Mouse (Mus musculus) mature B cell (primary cell): ENCODE results near the gene 2210408I21Rik.
"Not testable (repeated sequence)": the region's sequence is repeated elsewhere in the genome, so short reads cannot be mapped to it uniquely, and the experiment has no call there.

Experiments
- in situ Hi-C: fragments of 300-500 bp; cut with MboI; formaldehyde crosslinking; loops from 2 replicates; pipeline ENCODE4 v1.14.3; 2019

2210408I21Rik gene

DNA sequence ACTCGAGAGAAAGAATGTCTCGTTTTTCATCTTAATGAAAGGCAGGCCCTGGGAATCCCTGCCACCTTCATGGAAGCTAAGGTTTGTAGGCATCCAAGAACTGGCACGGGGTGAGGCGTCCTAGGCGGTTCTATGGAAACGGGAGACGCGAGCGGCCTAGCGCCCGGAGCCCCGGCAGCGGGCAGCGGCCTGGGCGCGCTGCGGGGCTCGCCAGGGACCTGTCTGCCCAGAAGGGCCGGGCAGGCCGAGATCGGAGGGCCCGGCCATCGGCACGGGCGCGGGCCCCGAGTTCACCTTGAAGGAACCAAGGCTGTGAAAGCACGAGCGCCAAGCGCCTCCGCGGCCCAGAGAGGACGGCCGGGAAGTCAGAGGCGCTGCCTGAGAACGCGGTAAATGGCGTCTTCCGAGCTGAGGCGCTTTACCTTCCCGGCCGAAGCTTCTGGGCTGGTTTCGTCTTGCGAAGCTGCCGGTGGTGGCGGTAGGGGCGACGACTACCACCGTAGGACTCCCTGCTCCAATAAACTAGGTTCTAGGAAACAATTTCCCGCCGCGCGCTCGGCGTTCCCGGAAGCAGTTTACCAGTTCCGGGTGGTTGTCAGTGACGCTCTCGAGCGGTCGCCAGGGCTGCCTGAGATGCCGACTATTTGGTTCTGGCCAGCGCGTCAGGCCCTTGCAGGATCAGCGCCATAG, at the start of gene 2210408I21Rik, which contains the start of gene Slf1:
2210408I21Rik (plus strand) TSS at position 610 of the 690 bp plus-strand sequence.
Slf1 (minus strand) TSS at position 543 of the 690 bp plus-strand sequence.
- in situ Hi-C loops: loop anchor here (25.0 kb wide), 1 partner anchor 577 kb away; the partner anchor contains the start of gene Fam172a

DNA sequence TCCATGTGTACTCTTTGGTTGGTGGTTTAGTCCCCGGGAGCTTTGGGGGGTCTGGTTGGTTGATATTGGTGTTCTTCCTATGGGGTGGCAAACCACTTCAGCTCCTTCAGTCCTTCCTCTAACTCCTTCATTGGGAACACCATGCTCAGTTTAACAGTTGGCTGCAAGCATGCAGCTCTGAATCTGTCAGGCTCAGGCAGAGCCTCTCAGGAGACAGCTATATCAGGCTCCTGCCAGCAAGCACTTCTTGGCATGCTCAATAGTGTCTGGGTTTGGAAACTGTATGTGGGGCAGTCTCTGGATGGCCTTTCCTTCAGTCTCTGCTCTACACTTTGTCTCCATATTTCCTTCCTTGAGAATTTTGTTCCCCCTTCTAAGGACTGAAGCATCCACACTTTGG, 42.5 kb upstream of the 2210408I21Rik start:
- in situ Hi-C loops: not testable (repeated sequence)

DNA sequence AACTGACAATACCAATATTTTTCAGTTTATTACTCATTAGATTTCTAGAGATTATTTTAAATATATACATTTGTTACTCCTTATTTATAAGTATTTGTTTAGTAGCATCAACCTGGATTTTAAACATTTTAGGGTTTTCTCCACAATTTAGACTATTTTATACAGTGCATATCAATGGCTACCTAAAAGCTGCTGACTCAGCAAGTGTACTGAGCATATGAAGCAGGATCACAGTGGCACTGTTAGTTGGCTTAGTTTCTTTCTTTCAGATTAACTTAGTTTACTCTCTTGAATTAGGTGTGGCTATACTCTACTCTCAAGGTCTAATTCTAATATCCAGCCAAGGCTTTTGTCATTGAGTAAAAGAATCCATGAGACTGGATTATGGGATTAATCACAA, 27.6 kb upstream of the 2210408I21Rik start:
- in situ Hi-C loops: no loop called here

DNA sequence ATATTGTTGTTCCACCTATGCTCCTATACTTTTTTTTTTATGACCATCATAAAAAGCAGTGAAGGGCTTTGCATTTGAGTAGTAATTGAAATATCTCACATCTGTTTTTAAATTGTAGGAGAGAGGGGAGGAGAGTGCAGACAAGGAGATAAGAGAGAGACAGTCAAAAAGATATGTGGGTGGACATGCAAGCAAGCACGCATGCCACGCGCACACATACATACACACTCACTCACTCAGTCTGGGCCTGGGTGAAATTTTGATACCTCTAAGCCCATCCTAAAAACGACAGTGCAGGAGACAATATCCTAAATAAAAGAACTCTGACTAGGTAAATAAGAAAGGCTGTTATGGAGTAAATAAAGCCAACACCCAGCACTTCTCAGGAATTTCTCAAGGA, 16.6 kb upstream of the 2210408I21Rik start:
- in situ Hi-C loops: no loop called here

DNA sequence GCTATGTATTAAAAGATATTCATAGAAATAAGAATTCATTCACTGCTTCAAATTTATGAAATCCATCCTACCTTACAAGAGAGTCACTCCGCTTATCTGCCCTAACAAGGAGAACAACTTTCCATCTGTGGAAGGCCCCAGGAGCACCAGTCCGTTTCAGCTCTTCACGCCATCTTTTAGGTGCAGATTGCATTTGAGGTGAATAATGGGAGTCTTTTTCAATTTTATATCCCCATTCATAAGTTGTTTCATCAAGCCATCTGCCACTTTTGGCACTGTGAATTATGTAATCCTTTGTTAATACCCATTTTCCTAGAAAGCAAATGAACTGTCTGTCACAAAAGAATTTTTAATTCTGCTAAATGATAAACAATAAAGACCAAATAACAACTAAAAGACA, 10.2 kb upstream of the 2210408I21Rik start:
- in situ Hi-C loops: loop anchor here (25.0 kb wide), 1 partner anchor 587 kb away; the partner anchor contains the start of gene Fam172a

DNA sequence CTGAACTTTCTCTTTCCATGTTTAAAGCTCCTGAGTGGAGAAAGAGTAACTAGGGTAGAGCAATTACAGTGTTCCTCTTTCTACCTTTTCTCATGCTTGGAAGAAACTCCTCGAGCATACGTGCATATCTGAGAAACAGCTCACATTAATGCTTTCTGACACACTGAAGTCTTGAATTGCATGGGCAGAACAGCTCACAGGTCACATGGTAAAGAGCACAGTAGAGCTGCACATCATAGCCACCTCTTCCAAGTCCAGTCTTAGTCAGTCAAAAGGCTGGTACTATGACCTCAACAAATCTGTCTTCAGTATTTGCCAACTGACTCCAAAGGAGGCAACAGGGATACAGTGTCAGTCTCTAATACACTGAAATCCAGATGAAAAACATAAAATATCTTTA, 7.1 kb upstream of the 2210408I21Rik start:
- in situ Hi-C loops: loop anchor here (25.0 kb wide), 1 partner anchor 584 kb away; the partner anchor contains the start of gene Fam172a

DNA sequence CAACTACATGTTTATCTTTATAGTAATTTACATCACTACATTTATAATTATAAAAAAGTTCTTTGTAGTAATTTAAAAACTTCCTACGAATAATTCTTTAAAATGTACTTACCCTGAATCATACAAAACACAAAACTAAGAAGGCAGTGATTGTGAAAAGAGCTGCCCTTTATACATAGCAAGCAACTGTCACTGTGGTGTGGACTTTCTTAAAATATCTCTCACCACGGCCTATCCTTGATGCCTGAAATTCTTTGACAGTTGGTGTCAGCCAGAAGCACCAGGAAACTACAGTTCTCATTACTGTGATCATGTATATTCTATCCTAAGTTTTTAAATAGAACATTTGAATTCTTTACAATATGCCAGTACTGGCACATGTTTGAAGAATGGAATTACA, 4.2 kb upstream of the 2210408I21Rik start:
- in situ Hi-C loops: loop anchor here (25.0 kb wide), 1 partner anchor 581 kb away; the partner anchor contains the start of gene Fam172a

DNA sequence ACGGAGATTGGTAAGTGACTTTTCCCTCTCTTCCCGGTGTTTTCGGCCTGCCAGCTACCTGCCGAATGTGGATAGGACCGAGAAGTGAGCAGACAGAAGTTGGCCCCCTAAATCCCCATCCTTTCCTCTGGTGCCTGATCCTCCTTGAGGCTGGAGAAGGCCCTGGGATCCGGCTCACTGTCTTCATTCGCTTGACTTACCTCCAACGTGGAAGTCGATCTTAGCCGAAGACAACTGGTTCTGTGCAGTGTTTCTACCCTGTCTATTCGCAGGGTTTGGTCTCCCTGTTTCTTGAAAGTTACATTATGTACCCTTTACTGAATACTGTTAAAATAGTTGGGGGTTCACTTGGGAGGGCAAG, 261 bp downstream of the 2210408I21Rik start:
- in situ Hi-C loops: loop anchor here (25.0 kb wide), 1 partner anchor 577 kb away; the partner anchor contains the start of gene Fam172a

DNA sequence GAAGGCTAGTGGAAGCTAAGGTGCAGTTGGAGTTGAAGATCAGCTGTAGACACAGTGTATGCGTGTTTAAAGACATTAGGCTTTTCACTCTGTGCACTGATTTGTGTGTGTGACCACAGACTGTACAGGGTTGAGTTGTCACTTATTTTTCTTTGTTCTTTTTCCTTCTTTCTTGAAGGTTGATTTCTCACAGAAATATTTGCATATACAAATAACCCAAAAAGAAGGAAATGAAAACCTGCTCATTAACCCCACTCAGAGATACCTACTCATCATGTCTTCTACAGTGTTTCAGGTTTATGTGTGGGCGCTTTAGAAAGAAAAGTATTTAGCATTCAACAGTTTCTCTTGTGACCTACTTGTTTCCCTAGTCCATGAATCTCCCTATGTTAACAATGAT, 5.5 kb downstream of the 2210408I21Rik start:
- in situ Hi-C loops: loop anchor here (25.0 kb wide), 1 partner anchor 571 kb away; the partner anchor contains the start of gene Fam172a

DNA sequence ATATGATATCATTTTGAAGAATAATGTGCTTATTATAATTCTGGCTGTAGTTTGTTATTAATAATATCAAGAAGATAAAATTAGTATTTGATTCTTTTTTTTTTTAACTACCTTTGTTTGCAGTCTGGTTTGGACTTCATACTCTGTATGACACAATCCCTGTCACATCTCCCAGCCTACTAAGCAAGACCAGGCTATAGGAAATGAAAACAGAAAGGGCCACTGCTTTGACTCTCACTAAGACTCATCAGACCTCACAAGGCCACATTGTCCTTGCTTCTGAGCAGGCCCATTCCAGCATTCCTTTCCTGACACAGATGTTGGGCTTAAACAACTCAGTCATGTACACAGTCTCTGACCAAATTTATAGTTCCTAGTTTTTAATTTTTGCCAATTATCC, 42.6 kb downstream of the 2210408I21Rik start:
- in situ Hi-C loops: no loop called here

DNA sequence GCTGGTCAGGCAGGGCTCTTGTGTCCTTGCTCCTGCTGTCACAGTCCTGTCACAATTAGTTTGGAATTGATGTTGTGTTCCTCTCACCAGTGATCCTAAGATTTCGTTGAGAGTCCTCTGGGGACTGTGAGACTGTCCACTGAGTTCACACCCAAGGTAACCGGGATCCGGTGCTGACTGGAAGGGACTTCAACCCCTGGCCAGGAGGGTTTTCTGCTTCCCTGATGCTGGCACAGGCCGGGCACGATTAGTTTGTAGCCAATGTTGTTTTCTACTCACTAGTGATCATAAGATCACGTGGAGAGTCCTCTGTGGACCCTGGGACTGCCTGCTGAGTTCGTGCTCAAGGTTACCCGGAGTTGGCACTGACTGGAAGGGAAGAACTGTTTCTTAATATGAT, 55.3 kb downstream of the 2210408I21Rik start:
- in situ Hi-C loops: no loop called here

DNA sequence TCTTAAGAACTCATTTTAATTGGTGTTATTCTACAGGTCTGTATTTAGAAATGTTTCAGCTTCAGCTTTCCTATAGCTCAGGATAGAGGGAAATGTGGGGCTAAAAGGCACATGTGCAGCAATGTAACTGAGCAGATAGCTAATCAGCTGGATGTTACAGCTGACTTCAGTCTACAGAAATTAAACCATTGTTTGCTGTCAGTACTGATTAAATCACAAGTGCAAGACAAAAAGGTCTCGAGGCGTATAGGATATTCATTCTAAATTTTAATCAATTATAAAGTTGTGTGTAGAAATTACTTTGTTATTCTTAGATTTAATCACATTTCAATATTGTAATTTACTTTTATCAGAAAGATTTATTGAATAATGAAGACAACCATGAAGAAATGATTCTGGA, 56.9 kb downstream of the 2210408I21Rik start:
- in situ Hi-C loops: no loop called here

DNA sequence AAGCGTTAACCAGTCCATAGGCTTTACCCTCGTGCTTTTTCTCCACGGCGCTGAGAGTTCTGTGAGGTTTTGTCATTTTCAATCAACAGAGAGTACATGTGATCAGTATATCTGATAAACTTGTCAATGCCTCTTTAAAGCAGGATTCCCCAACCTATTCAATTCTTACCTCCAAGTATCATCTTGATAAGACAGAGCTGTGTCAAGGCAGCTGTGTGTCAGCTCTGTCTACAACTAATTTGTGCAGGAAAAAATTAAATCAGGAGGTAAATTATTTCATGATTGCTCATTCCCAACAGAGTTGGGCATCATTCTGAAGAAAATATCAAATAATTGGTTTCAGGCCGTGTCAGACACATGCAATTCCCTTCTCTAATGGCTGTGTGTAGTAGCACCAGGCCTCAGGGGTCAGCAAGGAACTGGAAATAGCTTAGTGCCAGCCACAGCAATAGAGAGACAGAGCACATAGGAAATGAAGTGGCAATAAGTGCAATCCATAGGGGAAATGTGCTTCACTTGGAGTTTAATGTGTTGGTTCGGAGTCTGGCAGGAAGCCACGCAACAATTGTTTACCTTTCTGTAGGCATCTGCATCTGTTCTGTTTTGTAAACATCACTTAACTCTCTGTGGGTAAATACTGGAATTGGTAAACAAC, 73.6 kb downstream of the 2210408I21Rik start:
- in situ Hi-C loops: no loop called here

DNA sequence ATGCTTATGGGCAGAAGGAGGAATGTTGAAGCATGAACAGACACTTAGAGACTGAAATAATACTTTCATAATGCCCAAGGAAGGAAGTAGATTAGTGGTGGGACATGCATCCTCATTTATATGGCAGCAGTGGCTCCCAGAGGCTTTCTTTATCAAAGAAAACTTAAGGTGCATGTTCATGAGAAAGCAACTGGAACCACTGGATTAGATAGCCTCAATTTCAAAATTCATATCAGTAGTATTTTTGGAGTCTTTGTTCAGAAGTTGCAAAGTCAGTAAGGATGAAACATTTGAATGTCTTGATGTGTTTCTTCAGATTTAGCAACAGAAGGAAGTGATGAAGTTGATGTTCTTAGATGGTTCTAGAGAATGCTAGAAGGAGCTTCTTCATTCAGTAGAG, 77.9 kb downstream of the 2210408I21Rik start:
- in situ Hi-C loops: no loop called here

DNA sequence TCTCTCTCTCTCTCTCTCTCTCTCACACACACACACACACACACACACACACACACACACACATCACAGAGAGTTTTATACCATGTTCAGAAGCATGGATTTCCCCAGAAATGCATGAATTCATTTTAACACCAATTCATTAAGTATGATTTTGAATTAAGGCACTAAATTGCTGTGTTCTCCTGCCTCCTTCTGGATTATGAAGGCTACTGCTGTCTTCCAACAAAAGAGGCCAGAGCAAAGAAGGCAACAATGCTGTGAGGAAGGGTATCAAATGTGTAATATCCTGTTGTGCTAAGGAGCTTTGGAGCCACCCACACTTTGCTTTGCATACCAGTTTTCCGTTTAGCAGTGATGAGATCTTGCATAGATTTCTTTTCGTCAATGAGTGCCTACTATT, 80.1 kb downstream of the 2210408I21Rik start:
- in situ Hi-C loops: no loop called here

DNA sequence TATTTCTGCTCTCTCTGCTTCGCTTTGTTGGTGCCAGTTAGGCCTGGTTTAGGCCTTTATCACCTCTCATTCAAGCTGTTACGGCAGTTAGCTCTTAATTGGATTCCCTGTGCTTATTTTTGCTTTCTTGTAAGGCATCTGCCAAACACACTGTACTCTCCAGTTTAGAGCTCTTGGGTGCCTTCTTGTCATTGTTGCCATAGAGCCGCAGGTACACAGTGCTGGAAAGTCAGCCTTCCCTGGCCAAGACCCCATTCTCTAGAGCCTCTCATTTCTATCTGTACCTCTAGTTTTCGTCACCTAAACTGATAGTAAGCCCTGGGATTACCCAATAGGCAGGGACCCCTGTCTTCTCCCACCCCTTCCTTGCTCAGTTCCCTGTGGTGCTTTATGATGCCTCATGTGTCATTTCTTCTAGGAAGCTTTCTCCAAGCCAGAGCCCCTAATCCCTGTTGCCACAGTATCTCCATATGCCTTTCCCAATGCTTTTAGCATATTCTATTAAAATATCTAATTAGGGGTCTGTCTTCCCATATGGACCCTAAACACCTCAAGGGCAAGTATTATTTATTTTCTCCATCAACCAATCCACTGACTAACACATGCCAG, 82.4 kb downstream of the 2210408I21Rik start:
- in situ Hi-C loops: no loop called here

DNA sequence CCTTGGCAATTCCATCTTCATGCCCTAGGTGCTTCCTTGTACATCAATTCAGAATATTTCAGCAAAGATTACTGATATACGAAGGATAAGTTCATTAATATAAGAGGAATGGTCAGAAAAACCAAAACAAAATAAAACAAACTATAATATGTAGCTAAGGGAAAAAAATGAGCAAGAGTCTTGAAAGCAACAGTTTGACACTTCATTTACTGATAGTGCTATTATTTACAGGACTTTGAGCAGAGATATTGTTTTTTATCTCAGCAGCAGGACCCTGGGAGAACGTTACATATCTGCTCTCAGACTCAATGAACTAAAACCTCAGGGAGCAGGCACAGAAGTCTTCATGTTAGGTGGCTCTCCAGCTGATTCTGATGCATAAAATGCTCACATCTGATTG, 85.7 kb downstream of the 2210408I21Rik start:
- in situ Hi-C loops: no loop called here

DNA sequence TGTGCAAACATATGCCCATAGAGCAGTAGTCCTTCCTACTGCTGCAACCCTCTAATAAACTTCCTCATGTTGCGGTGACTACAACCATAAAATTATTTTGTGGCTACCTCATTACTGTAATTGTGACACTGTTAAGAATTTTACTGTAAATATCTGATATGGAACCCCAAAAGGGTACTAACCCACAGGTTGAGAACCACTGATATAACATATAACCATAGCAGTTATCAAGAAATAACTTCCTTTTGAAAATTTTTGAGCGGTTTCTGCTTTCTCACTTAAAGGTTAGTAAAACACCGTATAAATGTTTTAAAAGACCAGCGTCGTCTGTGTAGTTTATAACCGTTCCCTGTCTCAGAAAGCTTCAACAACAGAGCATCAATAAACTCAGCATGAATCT, 121.2 kb downstream of the 2210408I21Rik start:
- in situ Hi-C loops: no loop called here

DNA sequence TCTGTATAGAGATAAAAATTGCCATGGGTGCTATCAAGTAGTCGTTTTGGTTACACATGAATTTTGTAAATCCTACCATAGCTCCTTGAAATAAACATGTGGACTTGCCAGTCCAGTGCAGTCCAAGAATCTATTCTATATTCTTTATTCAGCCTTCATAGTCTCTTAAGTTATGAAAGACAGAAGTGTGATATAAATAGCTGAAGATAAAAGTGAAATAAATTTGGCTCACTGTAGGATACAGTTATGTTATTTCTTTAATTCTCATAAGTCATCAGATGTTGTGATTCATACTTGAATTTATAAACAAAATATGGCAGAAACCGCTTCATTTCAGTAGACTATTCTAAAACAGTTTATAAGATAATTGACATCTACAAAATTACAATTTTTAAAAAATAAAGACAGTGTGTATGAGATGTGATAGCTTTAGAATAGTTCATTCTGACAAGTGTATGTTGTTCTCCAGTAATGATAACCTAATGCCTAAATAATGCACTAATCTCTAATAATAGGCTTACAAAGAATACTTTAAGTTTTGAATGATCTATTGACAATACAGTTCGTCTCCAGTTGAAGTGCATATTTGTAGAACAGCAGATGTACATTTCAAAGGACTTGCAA, 127.5 kb downstream of the 2210408I21Rik start:
- in situ Hi-C loops: no loop called here

DNA sequence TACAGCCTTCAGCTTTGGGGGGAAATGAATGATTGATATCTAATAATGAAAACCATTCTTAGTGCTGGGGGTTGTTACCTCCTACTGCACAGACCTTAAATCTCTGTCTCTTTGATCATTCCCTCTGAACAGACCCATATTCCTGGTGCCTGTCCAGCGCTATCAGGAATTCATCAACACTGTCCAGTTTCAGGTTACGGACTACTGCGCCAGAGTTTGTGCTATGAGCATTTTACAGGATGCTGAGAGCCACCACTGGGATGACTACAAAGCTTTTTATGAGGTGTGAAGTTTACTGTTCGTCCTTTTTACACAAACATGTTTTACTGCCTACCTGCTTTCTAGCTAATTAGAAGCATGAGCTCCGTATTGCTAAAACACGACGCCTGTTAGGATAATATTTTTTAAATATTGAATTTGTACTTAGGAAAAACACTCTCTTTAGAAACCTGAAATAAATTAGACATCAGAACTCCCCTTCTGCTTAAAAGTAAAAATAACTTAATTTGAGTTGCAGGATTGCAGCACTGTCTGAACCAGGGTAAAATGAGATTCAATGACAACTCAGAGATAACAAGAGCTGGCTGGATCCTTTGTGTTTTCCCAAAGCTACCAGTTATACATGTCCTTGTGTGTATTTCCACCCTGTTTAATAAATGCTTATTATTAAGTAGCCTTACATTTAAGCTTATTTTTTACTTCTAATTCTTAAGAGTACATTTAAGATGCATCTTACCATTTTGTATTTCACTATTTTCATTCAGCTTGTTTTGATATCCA, 128.2 kb downstream of the 2210408I21Rik start:
- in situ Hi-C loops: no loop called here

DNA sequence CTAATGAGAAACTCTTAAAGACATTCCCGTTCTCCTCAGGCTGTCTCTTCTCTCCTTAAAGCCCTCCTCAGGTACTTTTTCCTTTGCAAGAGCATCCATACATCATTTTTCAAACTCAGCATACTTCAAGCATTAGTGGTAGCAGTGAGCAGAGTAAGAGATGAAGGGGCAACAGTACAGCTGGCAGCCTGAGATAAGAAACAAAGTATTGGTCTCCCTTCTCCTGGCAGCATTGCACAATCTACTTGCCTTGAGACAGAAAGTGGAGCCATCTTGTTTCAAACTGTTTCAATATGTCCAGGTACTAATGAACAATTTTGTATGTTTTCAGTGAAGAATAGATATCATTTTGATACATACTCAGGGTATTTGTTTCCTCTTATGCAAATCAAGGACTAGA, 129.1 kb downstream of the 2210408I21Rik start:
- in situ Hi-C loops: no loop called here
